Mouse (Mus musculus) ovary, postnatal 10 days (tissue): ENCODE results near the gene Wsb1.
A peak's percentile ranks its signal among the peaks of the same experiment; 100 is the strongest.
"Not testable (repeated sequence)": the region's sequence is repeated elsewhere in the genome, so short reads cannot be mapped to it uniquely, and the experiment has no call there.

Source experiments
- DNase-seq: peaks from one replicate; pipeline ENCODE4 v3.0.0; 2022; ENCODE audit warnings: low spot score

The Wsb1 gene

DNA sequence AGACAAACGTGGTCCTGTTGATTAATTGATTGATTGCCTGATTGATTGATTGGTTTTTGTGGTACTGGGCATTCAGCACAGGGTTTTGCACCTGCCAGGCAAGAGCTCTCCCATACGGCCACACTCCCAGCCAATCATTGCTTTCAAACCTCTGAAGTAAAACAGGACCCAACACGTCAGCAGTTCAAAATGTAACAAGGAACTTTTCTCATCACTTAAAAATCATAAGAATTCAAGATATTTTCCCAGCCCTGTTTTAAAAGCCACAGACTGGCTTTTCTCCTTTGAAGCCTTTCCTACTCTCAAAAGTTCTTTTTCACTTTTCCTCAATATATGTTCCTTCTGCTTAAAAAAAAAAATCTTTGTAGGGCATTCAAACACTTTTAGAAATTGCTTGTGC, 9.9 kb upstream of the Wsb1 start:
- DNase-seq, result no peak

DNA sequence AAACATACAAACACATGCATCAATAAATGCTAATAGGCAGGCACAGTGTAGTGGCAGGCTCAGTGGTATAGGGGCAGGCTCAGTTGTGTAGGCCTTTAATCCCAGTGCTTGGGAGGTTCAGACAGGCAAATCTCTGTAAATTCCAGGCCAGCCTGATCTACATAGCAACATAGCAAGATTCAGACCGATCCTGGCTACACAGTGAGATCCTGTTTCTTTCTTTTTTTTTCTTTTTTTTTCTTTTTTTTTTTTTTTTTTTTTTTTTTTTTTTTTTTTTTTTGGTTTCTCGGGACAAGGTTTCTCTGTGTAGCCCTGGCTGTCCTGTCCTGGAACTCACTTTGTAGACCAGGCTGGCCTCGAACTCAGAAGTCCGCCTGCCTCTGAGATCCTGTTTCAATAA, 5.7 kb upstream of the Wsb1 start:
- not testable (repeated sequence) for DNase-seq

DNA sequence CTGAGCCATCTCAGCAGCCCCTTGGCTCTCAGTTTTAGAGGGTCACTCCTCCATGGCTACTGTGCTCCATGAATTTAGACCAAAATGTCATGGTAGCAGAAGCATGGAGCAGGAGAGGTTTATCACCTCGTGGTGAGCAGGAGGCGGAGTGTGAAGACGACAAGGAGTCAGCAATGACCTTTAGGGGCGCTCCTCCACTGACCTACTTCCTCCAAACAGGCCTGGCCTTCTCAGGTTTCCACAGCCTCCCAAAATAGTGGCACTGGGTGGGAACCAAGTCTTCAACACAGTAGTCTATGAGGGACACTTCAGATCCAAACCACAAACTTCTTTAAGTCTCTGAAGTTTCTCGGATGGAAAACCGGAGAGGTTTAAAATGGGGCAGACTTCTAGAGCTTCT, 4.3 kb upstream of the Wsb1 start:
- DNase-seq, result no peak

DNA sequence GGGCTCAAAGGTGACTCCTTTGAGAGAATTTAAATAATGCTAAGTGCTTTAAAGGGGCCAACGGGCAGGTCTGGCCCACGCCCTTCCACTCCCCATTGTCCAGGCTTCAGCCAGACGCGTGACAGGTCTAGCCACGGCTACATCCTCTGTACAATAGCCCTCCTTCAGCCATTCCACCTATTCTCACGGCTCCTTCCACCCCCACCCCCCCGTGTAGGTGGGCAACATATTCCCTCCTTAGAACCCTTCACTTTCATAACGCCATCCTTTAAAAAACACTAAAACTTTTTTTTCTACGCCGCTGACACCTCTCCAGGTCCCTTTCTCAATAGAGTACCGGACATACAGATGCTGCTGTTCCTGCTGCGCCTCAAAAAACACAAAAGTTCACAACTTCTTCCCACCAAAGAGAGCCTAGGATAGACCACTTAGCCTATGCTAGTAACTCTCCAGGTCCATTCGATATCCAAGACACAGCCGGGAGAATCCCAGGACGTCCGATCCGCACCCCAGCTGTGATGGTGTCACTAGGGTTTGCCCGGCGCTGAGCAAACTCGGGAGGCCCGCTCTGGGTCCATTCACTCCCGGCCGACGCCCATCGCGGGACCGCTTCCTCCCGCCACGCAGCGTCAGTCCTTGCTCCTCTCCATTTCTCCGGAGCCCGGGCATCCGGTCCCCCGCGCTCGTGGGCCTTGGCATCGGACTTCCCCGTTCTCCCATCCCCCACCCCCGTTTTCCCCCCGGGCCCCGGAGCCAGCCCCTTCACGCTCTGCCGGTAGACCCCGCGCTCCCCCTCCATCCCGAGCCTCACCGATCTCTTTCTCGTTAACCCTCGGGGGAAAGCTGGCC, 705 bp downstream of the Wsb1 start:
- DNase-seq, result peak; percentile 27

DNA sequence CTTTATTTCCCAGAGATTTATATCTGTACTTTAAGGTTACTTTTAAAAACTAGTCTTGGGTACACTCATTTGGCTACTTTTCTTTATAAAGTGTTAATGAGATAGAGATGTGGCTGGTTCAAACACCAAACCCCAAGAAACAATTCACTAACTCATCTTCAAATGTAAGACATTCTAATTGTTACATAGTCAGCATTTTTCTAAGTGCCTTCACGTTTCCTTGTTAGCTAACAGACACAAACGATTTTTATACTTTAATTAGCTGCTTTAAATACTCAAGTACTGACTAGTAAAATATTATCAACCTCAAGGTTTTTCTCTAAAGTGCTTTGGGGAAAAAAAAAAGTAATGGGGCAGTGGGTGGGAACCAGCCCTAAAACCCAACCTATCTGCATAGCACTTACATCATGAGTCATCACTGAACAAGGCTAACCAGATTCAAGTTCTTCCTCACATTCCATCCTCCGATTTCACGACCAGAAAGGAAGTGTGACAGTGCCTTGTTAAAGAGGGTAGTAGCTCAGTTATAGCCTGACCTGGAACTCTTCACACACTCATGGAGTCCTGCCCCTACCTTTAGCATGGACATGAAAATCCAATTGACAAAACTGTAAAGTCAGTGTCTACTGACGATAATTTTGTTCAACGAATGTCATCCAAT, 1.5 kb downstream of the Wsb1 start:
- DNase-seq, result no peak

DNA sequence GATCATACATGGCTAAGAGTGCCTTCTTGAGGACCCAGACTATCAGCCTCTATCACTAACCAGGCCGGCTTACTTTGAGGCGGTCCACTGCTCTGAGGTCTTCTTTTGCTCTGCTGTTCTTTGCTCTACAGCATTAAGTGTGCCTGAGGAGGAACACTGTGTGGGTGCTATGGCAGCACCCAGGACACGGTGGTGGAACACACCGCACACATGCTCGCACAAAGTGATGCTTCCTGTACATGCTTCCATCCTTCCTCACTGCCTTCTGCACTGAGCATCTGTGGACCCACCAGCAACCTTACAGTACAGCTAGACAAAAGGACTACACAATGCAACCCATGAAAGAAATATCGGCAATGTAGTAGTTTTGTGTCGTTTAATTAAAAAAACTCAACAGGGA, 15.4 kb downstream of the Wsb1 start:
- DNase-seq, result no peak

DNA sequence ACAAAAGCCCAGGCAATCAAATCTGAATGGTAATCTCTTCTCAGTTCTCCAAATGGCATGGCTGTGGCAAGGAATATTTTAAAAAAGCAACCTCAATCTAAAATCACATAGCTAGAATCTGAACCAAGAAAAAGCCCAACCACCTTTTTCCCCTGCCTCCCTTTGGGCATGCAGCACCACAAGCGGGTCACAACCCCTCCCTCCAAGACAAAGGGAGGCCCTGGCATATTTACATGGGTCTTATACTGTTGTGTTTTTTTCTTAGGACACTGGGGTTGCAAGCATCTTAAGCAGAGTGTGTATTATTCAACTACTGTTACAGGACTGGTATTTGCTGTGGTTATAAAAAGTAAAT, 16.1 kb downstream of the Wsb1 start:
- DNase-seq, result no peak

DNA sequence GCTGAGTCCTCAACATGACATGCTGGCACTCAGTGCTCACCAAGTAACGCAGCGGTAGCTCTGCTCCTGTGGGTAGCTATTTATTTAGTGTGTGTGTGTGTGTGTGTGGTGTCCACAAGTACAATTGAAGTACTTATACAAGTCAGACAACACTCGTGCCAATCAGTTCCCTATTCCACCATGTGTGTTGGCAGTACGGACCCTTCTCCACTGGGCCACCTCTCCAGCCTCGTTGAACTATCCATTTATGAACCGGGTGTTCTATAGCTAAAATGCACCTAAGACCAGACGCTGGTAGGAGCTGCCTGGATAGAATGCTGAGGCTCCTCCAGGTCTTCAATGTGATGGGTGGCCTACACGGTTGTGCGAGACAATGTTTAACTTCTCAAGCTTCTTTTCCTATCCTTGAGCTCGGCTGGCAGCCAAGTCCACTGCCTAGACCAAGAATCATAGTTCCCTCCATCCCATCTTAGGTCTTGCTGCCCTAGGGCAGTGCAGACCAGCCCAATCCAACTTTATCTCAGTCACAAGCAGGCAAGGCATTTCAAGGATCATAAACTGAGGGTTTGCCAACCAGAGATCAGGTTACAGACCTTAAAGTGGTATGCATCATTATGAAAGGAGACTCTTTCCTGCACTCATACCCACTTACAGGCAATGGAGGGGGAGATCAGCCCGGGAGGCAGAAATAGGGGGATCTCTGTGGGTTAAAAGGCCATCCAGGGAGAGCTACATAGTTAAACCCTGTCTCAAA, 16.6 kb downstream of the Wsb1 start:
- peak; percentile 27 for DNase-seq

DNA sequence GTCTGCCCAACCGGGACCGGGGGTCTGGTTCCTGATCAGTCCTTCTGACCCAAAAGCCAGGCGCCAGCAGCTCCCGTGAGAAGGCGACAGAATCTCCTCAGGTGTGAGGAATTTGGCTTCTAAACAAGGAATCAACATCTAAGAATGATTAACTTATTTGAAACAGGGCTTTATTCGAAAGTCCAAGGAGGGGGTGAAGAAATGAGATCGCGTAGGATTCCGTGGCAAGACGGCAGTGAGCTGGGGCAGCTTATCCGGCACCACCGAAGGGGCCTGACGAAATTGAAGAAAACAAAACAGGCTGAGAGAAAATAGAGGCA, 24.3 kb downstream of the Wsb1 start:
- DNase-seq, result no peak

DNA sequence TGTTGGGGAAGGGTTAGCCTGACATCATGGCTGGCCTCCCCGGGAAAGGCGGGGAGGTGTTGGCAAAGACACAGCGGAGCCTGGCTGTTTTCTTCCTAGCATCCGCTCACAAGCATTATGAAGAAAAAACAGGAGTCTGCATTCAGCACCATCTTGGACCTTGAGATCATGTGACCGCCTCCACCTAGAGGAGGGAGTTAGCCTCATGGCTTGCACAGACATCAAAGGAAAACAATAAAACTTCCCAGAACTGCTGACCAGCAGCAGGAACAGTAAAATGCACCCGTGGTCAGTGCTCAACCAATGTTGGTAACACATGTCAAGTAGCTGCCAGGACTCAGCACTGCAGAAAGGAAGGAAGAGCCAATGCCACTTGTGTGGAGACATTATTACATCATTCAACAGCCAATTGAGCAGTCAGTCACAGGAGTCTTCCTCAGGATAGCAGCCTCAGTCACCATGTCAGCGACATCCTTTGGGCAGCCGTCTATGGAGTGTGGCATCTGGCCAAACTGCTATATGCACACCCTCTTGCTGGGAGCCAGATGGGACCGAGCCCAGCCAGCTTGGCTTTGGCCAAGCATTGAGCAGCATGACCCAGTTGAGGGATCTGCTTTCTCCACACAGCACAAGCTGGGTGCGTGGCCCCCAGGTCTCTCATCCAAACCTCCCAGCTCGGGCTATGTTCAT, 24.8 kb downstream of the Wsb1 start:
- DNase-seq, result no peak

DNA sequence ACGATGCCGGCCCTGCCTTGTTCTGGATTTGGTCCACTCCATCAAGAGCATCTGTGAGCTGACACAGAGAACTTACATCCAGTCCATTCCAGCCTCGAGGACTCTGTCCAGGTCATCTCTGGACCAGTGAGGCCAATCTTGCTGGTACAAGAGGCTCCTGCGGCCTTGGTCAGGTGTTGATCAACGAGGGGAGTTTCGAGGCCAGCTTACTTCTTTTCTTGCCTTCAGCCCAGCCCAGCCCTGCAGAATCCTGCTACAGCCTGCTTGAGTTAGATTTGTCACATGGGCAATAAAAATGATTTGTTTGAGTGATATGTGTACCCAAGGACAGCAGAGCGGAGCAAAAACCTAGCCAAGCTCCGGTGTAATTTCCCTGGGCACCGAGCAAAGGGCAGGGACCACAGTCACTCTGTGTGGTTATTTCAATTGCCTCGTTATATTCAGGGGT, 25.4 kb downstream of the Wsb1 start:
- no peak for DNase-seq

DNA sequence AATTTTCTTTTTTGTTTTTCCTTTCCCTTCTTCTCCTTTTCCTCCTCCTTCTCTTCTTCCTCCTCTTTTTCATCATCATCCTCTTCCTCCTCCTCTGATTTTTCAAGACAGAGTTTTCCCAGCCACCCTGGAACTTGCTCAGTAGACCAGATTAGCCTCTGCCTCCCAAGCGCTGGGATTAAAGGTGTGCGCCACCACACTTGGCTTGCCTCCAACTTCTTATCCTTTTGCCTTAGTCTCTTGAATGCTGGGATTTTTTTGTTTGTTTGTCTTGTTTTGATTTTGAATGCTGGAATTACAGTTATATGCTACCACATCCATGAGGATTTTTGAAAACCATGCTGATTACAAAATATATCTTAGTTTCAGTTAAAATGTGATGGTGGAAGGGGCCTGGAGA, 26.4 kb downstream of the Wsb1 start:
- DNase-seq, result no peak

DNA sequence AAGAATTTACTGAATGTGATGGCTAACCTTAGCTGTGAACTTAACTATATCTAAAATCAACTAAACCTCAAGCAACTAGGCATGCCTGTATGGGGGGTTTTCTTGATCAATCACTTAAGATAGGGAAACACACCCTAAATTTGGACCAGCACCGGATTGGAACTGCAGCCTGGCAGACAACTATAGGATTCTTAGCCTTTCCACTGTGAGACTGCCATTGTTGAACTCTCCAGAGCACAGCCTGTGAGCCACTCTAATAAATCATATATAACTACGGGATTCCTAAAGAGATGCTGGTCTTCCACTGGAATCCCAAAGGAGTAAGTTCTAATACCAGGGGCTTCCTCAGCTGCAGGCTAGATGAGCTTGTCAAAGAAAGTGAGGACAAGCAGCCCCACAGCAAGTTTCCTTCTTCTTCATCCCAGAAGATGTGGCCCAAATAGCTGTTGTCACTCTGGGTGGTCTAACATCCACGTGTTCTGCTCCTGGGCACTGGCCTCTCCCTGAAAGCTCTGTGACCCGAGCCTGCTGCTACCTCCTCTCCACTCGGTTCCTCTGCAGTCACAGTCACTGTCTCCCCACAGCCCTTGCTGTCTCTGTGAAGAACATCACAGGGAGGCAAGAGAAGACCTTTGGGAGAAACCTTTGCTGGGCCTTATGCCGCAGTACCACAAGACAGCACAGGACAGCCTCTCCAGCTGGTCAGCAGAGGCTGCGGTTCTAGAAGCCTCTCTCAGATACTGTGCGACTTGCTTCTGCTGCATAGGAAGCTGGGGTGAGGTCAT, 28.9 kb downstream of the Wsb1 start:
- DNase-seq, result no peak

DNA sequence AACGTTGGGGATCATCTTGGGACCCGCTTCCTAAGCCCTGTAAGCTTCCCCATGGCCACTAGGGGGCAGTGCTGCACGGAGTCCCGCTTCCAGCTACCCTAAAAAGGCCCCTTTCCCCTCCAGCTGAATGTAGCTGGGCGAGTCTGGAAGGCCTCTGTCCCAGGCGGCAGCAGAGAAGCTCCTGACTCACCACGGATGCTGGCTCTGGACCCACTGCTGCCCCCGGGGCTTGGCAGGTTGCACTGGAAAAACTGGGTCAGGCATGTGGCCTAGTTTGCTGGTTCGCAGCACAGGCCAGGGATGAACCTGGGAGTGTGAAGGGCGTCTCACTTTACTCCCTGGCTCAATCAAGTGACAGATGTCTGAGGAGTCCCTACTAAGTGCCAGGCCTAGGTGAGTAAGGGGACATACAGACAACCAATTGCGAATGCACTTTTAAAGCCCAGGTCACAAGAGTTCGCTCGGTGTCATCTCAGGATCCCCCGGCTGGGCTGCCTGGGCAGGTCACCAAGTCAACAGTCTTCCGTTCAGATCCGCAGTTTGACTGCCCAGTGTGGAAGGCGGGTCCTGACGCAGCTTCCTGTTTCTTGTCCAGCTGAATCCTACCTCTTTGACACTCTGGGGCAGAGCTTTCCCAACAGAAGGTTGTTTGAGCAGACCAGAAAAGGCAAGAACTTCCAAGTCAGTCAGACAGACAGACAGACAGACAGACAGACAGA, 29.8 kb downstream of the Wsb1 start:
- peak; percentile 91 for DNase-seq

DNA sequence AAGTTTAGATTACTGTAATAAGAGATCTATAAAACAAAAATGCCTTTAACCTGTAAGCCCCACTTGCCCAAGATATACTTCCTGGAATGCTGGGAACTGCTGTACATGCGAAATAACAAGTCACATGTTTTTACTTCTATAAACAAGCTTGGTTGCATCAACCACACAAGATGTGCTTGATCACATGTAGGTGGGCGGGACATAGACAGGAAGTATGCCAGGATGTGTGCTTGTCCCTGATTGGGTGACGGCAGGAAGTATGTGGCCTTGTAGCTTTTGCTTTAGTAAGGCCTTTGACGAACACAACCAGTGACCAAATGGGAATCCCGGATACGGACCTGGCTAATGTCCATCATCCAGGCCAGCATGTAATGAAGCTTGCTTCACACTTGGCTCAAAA, 31.1 kb downstream of the Wsb1 start:
- DNase-seq, result no peak

DNA sequence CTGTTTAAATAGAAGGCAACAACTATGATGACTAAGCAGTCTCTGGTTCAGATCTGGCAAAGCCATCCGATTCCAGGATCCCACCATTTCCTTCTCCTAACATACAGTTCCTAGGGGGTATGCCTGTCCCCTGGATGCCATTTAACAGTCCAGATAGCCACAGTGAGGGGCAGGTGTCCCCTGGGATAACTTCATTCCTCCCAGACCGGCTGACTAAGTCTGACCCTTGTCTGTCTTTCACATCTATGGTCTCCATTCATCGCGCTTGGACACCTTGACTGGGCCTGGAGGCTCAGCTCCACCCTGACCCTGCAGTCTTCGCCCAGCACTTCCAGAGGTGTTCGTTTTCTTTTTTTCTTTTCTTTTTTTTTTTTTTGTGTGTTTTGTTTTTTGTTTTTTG, 31.8 kb downstream of the Wsb1 start:
- DNase-seq, result no peak

DNA sequence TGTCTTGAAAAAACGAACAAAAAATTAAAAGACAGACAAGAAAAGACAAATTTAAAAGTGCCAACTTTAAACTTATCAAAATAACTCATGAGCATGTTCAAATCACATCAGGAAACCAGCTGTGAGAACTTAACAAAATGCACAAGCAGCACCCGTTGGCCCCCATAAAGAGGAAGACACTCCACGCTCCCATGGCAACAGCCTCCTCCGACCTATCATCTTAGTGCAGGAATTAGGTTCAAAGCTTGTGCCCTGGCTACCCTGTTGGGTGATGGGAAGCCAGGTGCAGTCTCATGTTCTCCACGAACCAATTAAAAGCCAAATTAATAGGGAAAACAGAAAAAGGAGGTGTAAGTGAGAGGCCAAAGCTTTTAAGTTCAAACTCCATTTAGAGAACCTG, 32.8 kb downstream of the Wsb1 start:
- no peak for DNase-seq

DNA sequence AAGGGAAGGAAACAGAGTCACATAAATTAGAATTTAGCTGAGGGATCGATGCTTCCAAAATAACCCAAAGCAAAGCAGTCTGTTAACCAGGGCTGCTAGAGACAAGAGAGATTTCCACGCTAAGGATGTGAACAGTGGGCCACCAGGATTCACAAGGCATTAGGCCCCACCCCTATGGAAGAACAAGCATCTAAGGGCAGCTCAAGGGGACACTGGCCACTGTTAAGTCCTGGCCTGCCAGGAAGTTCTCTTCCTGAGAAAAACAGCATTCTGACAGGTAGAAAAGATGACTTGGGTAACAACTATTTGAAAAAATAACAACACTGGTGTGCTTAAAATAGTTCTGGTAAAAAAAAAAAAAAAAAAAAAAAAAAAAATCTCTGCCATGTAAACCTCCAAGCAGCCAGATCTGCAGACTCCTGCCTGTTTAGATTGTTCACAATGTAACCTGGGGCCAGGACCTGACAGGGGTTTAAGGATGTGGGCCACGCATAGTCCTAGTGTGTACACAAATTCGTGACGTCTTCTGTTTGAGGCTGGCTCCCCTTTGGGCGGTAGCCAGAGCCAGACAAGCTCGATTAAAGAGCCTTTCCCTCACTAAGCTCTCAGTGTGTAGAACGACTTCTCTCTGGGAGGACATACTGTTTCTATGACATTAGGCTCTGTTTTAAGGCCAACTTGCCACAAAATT, 35.4 kb downstream of the Wsb1 start:
- DNase-seq, result no peak

DNA sequence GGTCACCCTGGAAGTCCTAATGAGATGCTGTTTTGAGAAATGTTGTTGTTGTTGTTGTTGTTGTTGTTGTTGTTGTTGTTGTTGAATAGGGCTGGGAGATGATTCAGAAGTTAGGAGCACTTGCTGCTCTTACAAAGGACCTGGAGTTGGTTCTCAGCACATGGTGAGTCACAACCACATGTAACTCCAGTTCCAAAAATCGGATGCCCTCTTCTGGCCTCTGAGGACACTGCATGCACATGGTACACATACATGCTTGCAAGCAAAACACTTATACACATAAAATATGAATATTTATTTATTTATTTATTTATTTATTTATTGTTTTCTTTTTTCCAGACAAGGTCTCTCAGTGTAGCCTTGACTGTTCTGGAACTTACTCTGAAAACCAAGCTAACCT, 36.4 kb downstream of the Wsb1 start:
- DNase-seq, result no peak

DNA sequence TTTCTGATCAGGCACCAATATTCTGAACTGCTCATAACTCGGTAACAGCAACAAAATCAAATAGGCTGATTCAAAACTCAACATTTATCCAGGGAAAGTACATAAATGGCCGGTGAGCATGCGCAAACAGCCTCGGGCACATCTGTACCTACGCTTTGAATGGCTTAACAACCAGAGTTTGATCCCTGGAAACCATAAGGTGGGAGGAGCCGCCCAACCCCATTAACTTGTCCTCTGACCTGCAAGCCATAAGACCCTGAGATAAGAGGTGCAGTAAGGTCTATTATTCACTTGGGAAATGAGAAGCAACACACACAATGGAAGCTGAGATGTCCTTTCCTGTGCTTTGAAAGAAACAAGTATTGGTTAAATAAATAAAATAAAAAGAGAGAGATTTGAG, 37.3 kb downstream of the Wsb1 start:
- DNase-seq, result no peak

DNA sequence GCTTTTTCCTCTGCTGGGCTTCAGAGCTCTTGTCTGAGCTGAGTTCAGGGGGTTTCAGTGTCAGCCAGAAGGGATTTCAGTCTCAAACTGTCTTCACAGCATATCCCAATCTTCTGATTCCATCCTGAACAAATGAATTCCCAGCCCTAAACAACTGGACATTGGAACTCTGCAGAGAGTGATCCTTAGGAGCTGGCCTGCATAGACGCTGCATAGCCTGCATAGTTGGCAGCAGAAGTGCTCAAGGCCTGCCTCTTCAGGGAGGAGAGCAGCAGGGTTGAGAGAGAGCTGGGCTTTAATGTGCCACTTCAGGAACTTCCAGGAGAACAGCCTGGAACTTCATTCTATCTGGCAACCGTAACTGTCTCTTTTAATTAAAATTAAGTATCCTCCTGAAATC, 38.9 kb downstream of the Wsb1 start:
- no peak for DNase-seq
